Mouse (Mus musculus): ENCODE data around the gene Atp1b3. TPM values are rescaled to one million over a fixed set of nuclear protein-coding genes. Genes with fewer than 3 reads are reported as not detected.
A peak's percentile ranks its signal among the peaks of the same experiment; 100 is the strongest.

Atp1b3 gene
- polyA plus RNA-seq, 1 experiment: 222 TPM

- no peak for TF ChIP-seq POLR2A (IDR thresholded peaks at IDR 0.05; ENCODE audit: borderline replicate concordance, low read depth, low read length)
These were observed 27.7 kb upstream of the Atp1b3 start for GRCm38 (mm10) chr9:96391921-96392320.

GRCm38 (mm10) chr9:96383714-96384487 lies 19.7 kb upstream of the Atp1b3 start:
- no peak for TF ChIP-seq CTCF (IDR thresholded peaks at IDR 0.05; ENCODE audit: low read depth, low read length)
- no peak for TF ChIP-seq POLR2A (IDR thresholded peaks at IDR 0.05; ENCODE audit: borderline replicate concordance, low read depth, low read length)
- 0 out of 2 replicates have a peak, but pooled peaks cover 2% of the 10 kb centered on the region for H3K4me1 ChIP-seq (ENCODE audit: control insufficient read depth, insufficient read depth, low read length)
- H3K4me3 ChIP-seq (ENCODE audit: insufficient read depth, low read length): no peak overlapping the region
- H3K27ac ChIP-seq (ENCODE audit: insufficient read depth, low read depth, low read length): no peak overlapping the region

More at GRCm38 (mm10) chr9:96391921-96392320, 27.7 kb upstream of the Atp1b3 start:
- Histone ChIP-seq H3K4me3 (ENCODE audit: insufficient read depth, low read length) (no peak overlapping the region), H3K4me1 (ENCODE audit: control insufficient read depth, insufficient read depth, low read length) (peaks cover 46% of the 10 kb centered on the region), H3K27ac (ENCODE audit: insufficient read depth, low read depth, low read length) (peak overlapping the region; percentile 92)

- peaks cover 4% of the 10 kb centered on the region; the same call in 1 of the 2 replicates for H3K4me1 ChIP-seq (ENCODE audit: control insufficient read depth, insufficient read depth, low read length)
- no peak overlapping the region for H3K4me3 ChIP-seq (ENCODE audit: insufficient read depth, low read length)
- no peak overlapping the region for H3K27ac ChIP-seq (ENCODE audit: insufficient read depth, low read depth, low read length)
- TF ChIP-seq POLR2A (IDR thresholded peaks at IDR 0.05; ENCODE audit: borderline replicate concordance, low read depth, low read length) (no peak), CTCF (IDR thresholded peaks at IDR 0.05; ENCODE audit: low read depth, low read length) (no peak)
These were observed 18.5 kb upstream of the Atp1b3 start for GRCm38 (mm10) chr9:96382756-96383155.

- H3K4me3 ChIP-seq (ENCODE audit: insufficient read depth, low read length): no peak overlapping the region
- TF ChIP-seq POLR2A (IDR thresholded peaks at IDR 0.05; ENCODE audit: borderline replicate concordance, low read depth, low read length) (no peak), CTCF (IDR thresholded peaks at IDR 0.05; ENCODE audit: low read depth, low read length) (no peak)
These were observed 17.2 kb upstream of the Atp1b3 start for GRCm38 (mm10) chr9:96381393-96381792.

GRCm38 (mm10) chr9:96379551-96379950 lies 15.3 kb upstream of the Atp1b3 start:
- TF ChIP-seq POLR2A (IDR thresholded peaks at IDR 0.05; ENCODE audit: borderline replicate concordance, low read depth, low read length) (no peak), CTCF (IDR thresholded peaks at IDR 0.05; ENCODE audit: low read depth, low read length) (no peak)
- Histone ChIP-seq H3K27ac (ENCODE audit: insufficient read depth, low read depth, low read length) (no peak overlapping the region), H3K4me3 (ENCODE audit: insufficient read depth, low read length) (no peak overlapping the region), H3K4me1 (ENCODE audit: control insufficient read depth, insufficient read depth, low read length) (peaks cover 7% of the 10 kb centered on the region)

More at GRCm38 (mm10) chr9:96381393-96381792, 17.2 kb upstream of the Atp1b3 start:
- Histone ChIP-seq H3K27ac (ENCODE audit: insufficient read depth, low read depth, low read length) (no peak overlapping the region), H3K4me1 (ENCODE audit: control insufficient read depth, insufficient read depth, low read length) (peaks cover 4% of the 10 kb centered on the region; the same call in 1 of the 2 replicates)

- no peak overlapping the region for H3K27ac ChIP-seq (ENCODE audit: insufficient read depth, low read depth, low read length)
- peaks cover 7% of the 10 kb centered on the region for H3K4me1 ChIP-seq (ENCODE audit: control insufficient read depth, insufficient read depth, low read length)
- TF ChIP-seq POLR2A (IDR thresholded peaks at IDR 0.05; ENCODE audit: borderline replicate concordance, low read depth, low read length) (no peak), CTCF (IDR thresholded peaks at IDR 0.05; ENCODE audit: low read depth, low read length) (no peak)
- H3K4me3 ChIP-seq (ENCODE audit: insufficient read depth, low read length): no peak overlapping the region
These were observed 14.5 kb upstream of the Atp1b3 start for GRCm38 (mm10) chr9:96378747-96379146.

GRCm38 (mm10) chr9:96377096-96377495 lies 12.9 kb upstream of the Atp1b3 start:
- Histone ChIP-seq H3K27ac (ENCODE audit: insufficient read depth, low read depth, low read length) (no peak overlapping the region), H3K4me1 (ENCODE audit: control insufficient read depth, insufficient read depth, low read length) (peaks cover 7% of the 10 kb centered on the region), H3K4me3 (ENCODE audit: insufficient read depth, low read length) (no peak overlapping the region)
- no peak for TF ChIP-seq POLR2A (IDR thresholded peaks at IDR 0.05; ENCODE audit: borderline replicate concordance, low read depth, low read length)
- TF ChIP-seq CTCF (IDR thresholded peaks at IDR 0.05; ENCODE audit: low read depth, low read length): no peak

- Histone ChIP-seq H3K4me1 (ENCODE audit: control insufficient read depth, insufficient read depth, low read length) (peaks cover 5% of the 10 kb centered on the region), H3K27ac (ENCODE audit: insufficient read depth, low read depth, low read length) (peak overlapping the region; percentile 67), H3K4me3 (ENCODE audit: insufficient read depth, low read length) (no peak overlapping the region)
- TF ChIP-seq POLR2A (IDR thresholded peaks at IDR 0.05; ENCODE audit: borderline replicate concordance, low read depth, low read length): no peak
- no peak for TF ChIP-seq CTCF (IDR thresholded peaks at IDR 0.05; ENCODE audit: low read depth, low read length)
These were observed 11.6 kb upstream of the Atp1b3 start for GRCm38 (mm10) chr9:96375819-96376218.

- H3K4me1 ChIP-seq (ENCODE audit: control insufficient read depth, insufficient read depth, low read length): peaks cover 5% of the 10 kb centered on the region
- TF ChIP-seq CTCF (IDR thresholded peaks at IDR 0.05; ENCODE audit: low read depth, low read length) (no peak), POLR2A (IDR thresholded peaks at IDR 0.05; ENCODE audit: borderline replicate concordance, low read depth, low read length) (no peak)
- no peak overlapping the region for H3K4me3 ChIP-seq (ENCODE audit: insufficient read depth, low read length)
- no peak overlapping the region for H3K27ac ChIP-seq (ENCODE audit: insufficient read depth, low read depth, low read length)
These were observed 6.8 kb upstream of the Atp1b3 start for GRCm38 (mm10) chr9:96371075-96371474.

GRCm38 (mm10) chr9:96369654-96370384 lies 5.6 kb upstream of the Atp1b3 start:
- no peak for TF ChIP-seq POLR2A (IDR thresholded peaks at IDR 0.05; ENCODE audit: borderline replicate concordance, low read depth, low read length)
- TF ChIP-seq CTCF (IDR thresholded peaks at IDR 0.05; ENCODE audit: low read depth, low read length): no peak
- H3K27ac ChIP-seq (ENCODE audit: insufficient read depth, low read depth, low read length): no peak overlapping the region

More at GRCm38 (mm10) chr9:96369654-96370384, 5.6 kb upstream of the Atp1b3 start:
- Histone ChIP-seq H3K4me1 (ENCODE audit: control insufficient read depth, insufficient read depth, low read length) (peaks cover 7% of the 10 kb centered on the region), H3K4me3 (ENCODE audit: insufficient read depth, low read length) (no peak overlapping the region)
